Mouse (Mus musculus) myocyte (in vitro differentiated cells): Measurements from ENCODE around the gene Il17rc. TPM values are rescaled to one million over a fixed set of nuclear protein-coding genes. Genes with fewer than 3 reads are reported as not detected.

Experiments
- H3K27me3 ChIP-seq: one replicate; pipeline ENCODE4 v1.6.1; 2011; ENCODE audit not compliant: control insufficient read depth, insufficient read depth, insufficient read length
- H3K36me3 ChIP-seq: one replicate; pipeline ENCODE4 v1.6.1; 2011; ENCODE audit not compliant: control insufficient read depth, insufficient read depth
- H3K4me2 ChIP-seq: one replicate; pipeline ENCODE4 v1.6.1; 2011; ENCODE audit warnings: low read depth, control low read depth
- H3K4me3 ChIP-seq: one replicate; pipeline ENCODE4 v1.5.1; 2011; ENCODE audit warnings: mild to moderate bottlenecking, control low read depth, moderate library complexity
- H3K79me2 ChIP-seq: one replicate; pipeline ENCODE4 v1.6.1; 2011; ENCODE audit not compliant: control insufficient read depth, insufficient read depth
- H3ac ChIP-seq: one replicate; pipeline ENCODE4 v1.6.1; 2011; ENCODE audit not compliant: control insufficient read depth, insufficient read length
- CEBPB ChIP-seq: IDR thresholded peaks from 2 replicates; pipeline ENCODE4 v1.6.1; 2011; ENCODE audit warnings: mild to moderate bottlenecking, moderate library complexity; ENCODE audit not compliant: poor library complexity, insufficient read depth, severe bottlenecking
- E2F4 ChIP-seq: IDR thresholded peaks from one replicate; pipeline ENCODE4 v1.6.1; 2011; ENCODE audit warnings: mild to moderate bottlenecking, control low read depth, moderate library complexity; ENCODE audit not compliant: insufficient read depth
- MAX ChIP-seq: IDR thresholded peaks from one replicate; pipeline ENCODE4 v1.6.1; 2011; ENCODE audit warnings: low read depth, mild to moderate bottlenecking, control low read depth
- MYOD1 ChIP-seq, 3 experiments: IDR thresholded peaks; one replicate each; pipeline ENCODE4 v1.6.1; 2011; ENCODE audit warnings: control low read depth in 2 of 3, low read depth in 2 of 3, mild to moderate bottlenecking in 2 of 3, moderate library complexity in 1 of 3; ENCODE audit not compliant: insufficient read length in 2 of 3, control insufficient read depth in 1 of 3
- MYOG ChIP-seq, 3 experiments: IDR thresholded peaks; one replicate each; pipeline ENCODE4 v1.6.1; 2011; ENCODE audit warnings: control low read depth in 2 of 3, low read depth in 2 of 3, mild to moderate bottlenecking in 2 of 3; ENCODE audit not compliant: insufficient read length in 2 of 3, control insufficient read depth in 1 of 3, insufficient read depth in 1 of 3
- POLR2A ChIP-seq: IDR thresholded peaks from one replicate; pipeline ENCODE4 v1.6.1; 2011; ENCODE audit warnings: low read depth, mild to moderate bottlenecking, control low read depth, moderate library complexity; ENCODE audit not compliant: insufficient read length
- POLR2AphosphoS2 ChIP-seq: IDR thresholded peaks from one replicate; pipeline ENCODE4 v1.6.1; 2011; ENCODE audit warnings: low read depth, control low read depth; ENCODE audit not compliant: insufficient read length
- REST ChIP-seq: IDR thresholded peaks from one replicate; pipeline ENCODE4 v1.6.1; 2011; ENCODE audit warnings: mild to moderate bottlenecking, control low read depth, moderate library complexity; ENCODE audit not compliant: insufficient read depth, insufficient read length
- SRF ChIP-seq: IDR thresholded peaks from one replicate; pipeline ENCODE4 v1.6.1; 2011; ENCODE audit warnings: low read depth; ENCODE audit not compliant: control insufficient read depth, insufficient read length
- TCF12 ChIP-seq: IDR thresholded peaks from one replicate; pipeline ENCODE4 v1.6.1; 2011; ENCODE audit warnings: mild to moderate bottlenecking, control low read depth; ENCODE audit not compliant: poor library complexity, insufficient read depth, severe bottlenecking
- TCF3 ChIP-seq: IDR thresholded peaks from one replicate; pipeline ENCODE4 v1.6.1; 2011; ENCODE audit warnings: low read depth, control low read depth; ENCODE audit not compliant: insufficient read length
- USF1 ChIP-seq: IDR thresholded peaks from one replicate; pipeline ENCODE4 v1.6.1; 2011; ENCODE audit warnings: low read depth, mild to moderate bottlenecking, control low read depth, moderate library complexity
- polyA plus RNA-seq: library from polyadenylated mRNA; unstranded; fragments of >200 nt; fragmentation: generic; extraction: Trizol; gene quantifications from one replicate; pipeline ENCODE4 v1.2.1, GENCODE M21; 2012; ENCODE audit warnings: missing spikeins

The Il17rc gene
- polyA plus RNA-seq, 1 experiment = 73.0 TPM

- Histone ChIP-seq H3K27me3 (peaks cover 20% of the 10 kb centered on the region), H3K36me3 (no peaks in the 10 kb centered on the region), H3K79me2 (no peaks in the 10 kb centered on the region), H3K4me3 (no peak overlapping the region), H3K4me2 (no peak overlapping the region), H3ac (no peak overlapping the region)
- TF ChIP-seq CEBPB = no peak
- TF ChIP-seq TCF3 = no peak
- TF ChIP-seq POLR2A = no peak
- TF ChIP-seq E2F4 = no peak
- TF ChIP-seq TCF12 = no peak
Observed at GRCm38 (mm10) chr6:113429965-113430364, 41.3 kb upstream of the Il17rc start.

- peaks cover 17% of the 10 kb centered on the region for H3K27me3 ChIP-seq
- no peak for TF ChIP-seq SRF
- TF ChIP-seq POLR2A = no peak
- no peak for TF ChIP-seq USF1
- TF ChIP-seq POLR2AphosphoS2 = no peak
- no peak for TF ChIP-seq CEBPB
- no peak for TF ChIP-seq MYOG (IDR thresholded peaks at IDR 0.05; ENCODE audit: control insufficient read depth in 1 of 3, insufficient read depth in 1 of 3, insufficient read length in 2 of 3, low read depth in 2 of 3)
- no peak for TF ChIP-seq MAX
- TF ChIP-seq REST = no peak
- TF ChIP-seq MYOD1 (IDR thresholded peaks at IDR 0.05; ENCODE audit: control insufficient read depth in 1 of 3, insufficient read length in 2 of 3, low read depth in 2 of 3) = no peak
- no peak for TF ChIP-seq TCF3
- no peak for TF ChIP-seq TCF12
- no peak for TF ChIP-seq E2F4
- H3K4me3 ChIP-seq = no peak overlapping the region
- H3K36me3 ChIP-seq = no peaks in the 10 kb centered on the region
- no peaks in the 10 kb centered on the region for H3K79me2 ChIP-seq
- no peak overlapping the region for H3ac ChIP-seq
- no peak overlapping the region for H3K4me2 ChIP-seq
Observed at GRCm38 (mm10) chr6:113430846-113431245, 40.4 kb upstream of the Il17rc start.

GRCm38 (mm10) chr6:113431801-113432200, 39.4 kb upstream of the Il17rc start:
- no peak overlapping the region for H3K4me2 ChIP-seq
- TF ChIP-seq CEBPB (no peak), MYOD1 (IDR thresholded peaks at IDR 0.05; ENCODE audit: control insufficient read depth in 1 of 3, insufficient read length in 2 of 3, low read depth in 2 of 3) (no peak), E2F4 (no peak), SRF (no peak), MYOG (IDR thresholded peaks at IDR 0.05; ENCODE audit: control insufficient read depth in 1 of 3, insufficient read depth in 1 of 3, insufficient read length in 2 of 3, low read depth in 2 of 3) (no peak), POLR2A (no peak), TCF12 (no peak), POLR2AphosphoS2 (no peak), MAX (no peak)
- peaks cover 19% of the 10 kb centered on the region for H3K27me3 ChIP-seq
- no peak overlapping the region for H3K4me3 ChIP-seq
- H3K36me3 ChIP-seq = no peaks in the 10 kb centered on the region
- no peak overlapping the region for H3ac ChIP-seq
- no peaks in the 10 kb centered on the region for H3K79me2 ChIP-seq

GRCm38 (mm10) chr6:113433661-113434060, 37.6 kb upstream of the Il17rc start:
- Histone ChIP-seq H3K79me2 (no peaks in the 10 kb centered on the region), H3ac (no peak overlapping the region), H3K4me3 (no peak overlapping the region), H3K27me3 (peaks cover 19% of the 10 kb centered on the region), H3K4me2 (no peak overlapping the region), H3K36me3 (no peaks in the 10 kb centered on the region)
- TF ChIP-seq MYOG (IDR thresholded peaks at IDR 0.05; ENCODE audit: control insufficient read depth in 1 of 3, insufficient read depth in 1 of 3, insufficient read length in 2 of 3, low read depth in 2 of 3) (no peak), SRF (no peak), POLR2A (no peak), MYOD1 (IDR thresholded peaks at IDR 0.05; ENCODE audit: control insufficient read depth in 1 of 3, insufficient read length in 2 of 3, low read depth in 2 of 3) (no peak), TCF12 (no peak), CEBPB (no peak), REST (no peak), MAX (no peak), USF1 (no peak), TCF3 (no peak)

- Histone ChIP-seq H3K36me3 (no peaks in the 10 kb centered on the region), H3ac (no peak overlapping the region)
Observed at GRCm38 (mm10) chr6:113434691-113435090, 36.5 kb upstream of the Il17rc start.

More at GRCm38 (mm10) chr6:113434691-113435090, 36.5 kb upstream of the Il17rc start:
- no peak for TF ChIP-seq MYOG (IDR thresholded peaks at IDR 0.05; ENCODE audit: control insufficient read depth in 1 of 3, insufficient read depth in 1 of 3, insufficient read length in 2 of 3, low read depth in 2 of 3)
- no peak for TF ChIP-seq REST
- TF ChIP-seq TCF3 = no peak
- TF ChIP-seq CEBPB = no peak
- no peak for TF ChIP-seq MYOD1 (IDR thresholded peaks at IDR 0.05; ENCODE audit: control insufficient read depth in 1 of 3, insufficient read length in 2 of 3, low read depth in 2 of 3)
- TF ChIP-seq E2F4 = no peak
- TF ChIP-seq POLR2AphosphoS2 = no peak
- TF ChIP-seq POLR2A = no peak
- no peak for TF ChIP-seq USF1
- no peak for TF ChIP-seq MAX
- no peak for TF ChIP-seq TCF12
- TF ChIP-seq SRF = no peak
- H3K27me3 ChIP-seq = peaks cover 19% of the 10 kb centered on the region
- no peaks in the 10 kb centered on the region for H3K79me2 ChIP-seq
- no peak overlapping the region for H3K4me2 ChIP-seq
- H3K4me3 ChIP-seq = no peak overlapping the region
